Mouse (Mus musculus) midbrain, embryonic 11.5 days (tissue): ENCODE data around the gene Nags. TPM values are rescaled to one million over a fixed set of nuclear protein-coding genes. Genes with fewer than 3 reads are reported as not detected.
A peak's percentile ranks its signal among the peaks of the same experiment; 100 is the strongest.

Source experiments
- ATAC-seq: fragments of 200-750 bp; cut with Nextera tagmentation; 2 replicates; pipeline ENCODE4 v1.8.0; 2017; ENCODE audit warnings: moderate TSS enrichment, moderate library complexity; ENCODE audit not compliant: low FRiP score
- DNase-seq: peaks from one replicate; pipeline ENCODE4 v3.0.0; 2015; ENCODE audit warnings: low spot score; ENCODE audit errors: missing footprints
- H3K27ac ChIP-seq: fragments of 300-500 bp; sonication (generic); 2 replicates; pipeline ENCODE4 v1.5.1; 2014; ENCODE audit warnings: low read depth, low read length
- H3K27me3 ChIP-seq: fragments of 300-500 bp; sonication (generic); 2 replicates; pipeline ENCODE4 v1.6.1; 2014; ENCODE audit warnings: mild to moderate bottlenecking, low read length, moderate library complexity, mixed read lengths; ENCODE audit not compliant: control insufficient read depth, insufficient read depth
- H3K36me3 ChIP-seq: fragments of 300-500 bp; sonication (generic); 2 replicates; pipeline ENCODE4 v1.6.1; 2014; ENCODE audit warnings: mild to moderate bottlenecking, low read length, moderate library complexity, mixed read lengths; ENCODE audit not compliant: control insufficient read depth, insufficient read depth
- H3K4me1 ChIP-seq: fragments of 300-500 bp; sonication (generic); 2 replicates; pipeline ENCODE4 v1.6.1; 2014; ENCODE audit warnings: low read length; ENCODE audit not compliant: control insufficient read depth, insufficient read depth
- H3K4me2 ChIP-seq: fragments of 300-500 bp; sonication (generic); 2 replicates; pipeline ENCODE4 v1.6.1; 2014; ENCODE audit warnings: mild to moderate bottlenecking, moderate library complexity
- H3K4me3 ChIP-seq: fragments of 300-500 bp; sonication (generic); 2 replicates; pipeline ENCODE4 v1.5.1; 2014; ENCODE audit warnings: low read depth, low read length
- H3K9ac ChIP-seq: fragments of 300-500 bp; sonication (generic); 2 replicates; pipeline ENCODE4 v1.6.1; 2014; ENCODE audit warnings: low read length
- H3K9me3 ChIP-seq: fragments of 300-500 bp; sonication (generic); 2 replicates; pipeline ENCODE4 v1.6.1; 2016; ENCODE audit warnings: low read length; ENCODE audit not compliant: control insufficient read depth
- WGBS: fragments of 180-500 bp; shearing (Covaris S2); extraction: QIAGEN DNeasy Blood & Tissue Kit; methylation state at CpG from one replicate; pipeline ENCODE4 v1.1.7; 2014; 5-methylcytosine and 5-hydroxymethylcytosine counted together
- polyA plus RNA-seq: library from polyadenylated mRNA; unstranded; fragments of >200 nt; fragmentation: Nextera tagmentation; extraction: Ambion mirVana; gene quantifications from 2 replicates; pipeline ENCODE4 v1.2.1, GENCODE M21; 2014

Gene Nags
- polyA plus RNA-seq, 1 experiment from 2014 or later: not detected

- Histone ChIP-seq H3K27me3 (no peaks in the 10 kb centered on the region), H3K27ac (no peak overlapping the region), H3K9me3 (no peaks in the 10 kb centered on the region), H3K9ac (no peak overlapping the region), H3K4me3 (no peak overlapping the region), H3K36me3 (no peaks in the 10 kb centered on the region), H3K4me1 (no peaks in the 10 kb centered on the region), H3K4me2 (no peak overlapping the region)
- ATAC-seq: no peak
- no peak for DNase-seq
- WGBS: 81% methylated on average over 8 of the region's 8 CpGs
Measured at GRCm38 (mm10) chr11:102116241-102116640, 29.1 kb upstream of the Nags start.

- ATAC-seq (no peak), DNase-seq (no peak)
- Histone ChIP-seq H3K4me3 (no peak overlapping the region), H3K36me3 (no peaks in the 10 kb centered on the region), H3K27me3 (no peaks in the 10 kb centered on the region), H3K4me1 (no peaks in the 10 kb centered on the region), H3K9me3 (no peaks in the 10 kb centered on the region), H3K9ac (no peak overlapping the region), H3K4me2 (no peak overlapping the region), H3K27ac (no peak overlapping the region)
- WGBS: 80% methylated on average over 6 of the region's 6 CpGs
Measured at GRCm38 (mm10) chr11:102117386-102117785, 27.9 kb upstream of the Nags start.

- no peak for ATAC-seq
- Histone ChIP-seq H3K4me1 (no peaks in the 10 kb centered on the region), H3K36me3 (no peaks in the 10 kb centered on the region), H3K9me3 (no peaks in the 10 kb centered on the region), H3K9ac (no peak overlapping the region), H3K4me3 (no peak overlapping the region), H3K27me3 (no peaks in the 10 kb centered on the region), H3K27ac (no peak overlapping the region), H3K4me2 (no peak overlapping the region)
- WGBS: 25% methylated on average over 4 of the region's 4 CpGs
- no peak for DNase-seq
Measured at GRCm38 (mm10) chr11:102134516-102134915, 10.8 kb upstream of the Nags start.

GRCm38 (mm10) chr11:102137625-102138446, 7.5 kb upstream of the Nags start:
- Histone ChIP-seq H3K27me3 (no peaks in the 10 kb centered on the region), H3K4me1 (no peaks in the 10 kb centered on the region), H3K9me3 (no peaks in the 10 kb centered on the region), H3K9ac (no peak overlapping the region), H3K4me3 (no peak overlapping the region), H3K4me2 (peak overlapping the region; percentile 40), H3K36me3 (no peaks in the 10 kb centered on the region), H3K27ac (no peak overlapping the region)
- peak; percentile 46; the same call in 1 of the 2 replicates for ATAC-seq
- WGBS: 47% methylated on average over 13 of the region's 13 CpGs
- no peak for DNase-seq

GRCm38 (mm10) chr11:102138447-102138740, 6.9 kb upstream of the Nags start:
- H3K27me3 ChIP-seq: peaks cover 2% of the 10 kb centered on the region; the same call in 1 of the 2 replicates
- H3K36me3 ChIP-seq: no peaks in the 10 kb centered on the region
- peak; percentile 95 for DNase-seq
- H3K4me1 ChIP-seq: no peaks in the 10 kb centered on the region
- no peaks in the 10 kb centered on the region for H3K9me3 ChIP-seq
- no peak overlapping the region for H3K9ac ChIP-seq
- H3K4me3 ChIP-seq: no peak overlapping the region
- under 1% methylated on average over 18 of the region's 18 CpGs for WGBS
- ATAC-seq: peak; percentile 55; the same call in 1 of the 2 replicates
- H3K4me2 ChIP-seq: peak overlapping the region; percentile 40
- H3K27ac ChIP-seq: no peak overlapping the region

- Histone ChIP-seq H3K9me3 (no peaks in the 10 kb centered on the region), H3K27ac (no peak overlapping the region), H3K9ac (no peak overlapping the region), H3K4me3 (no peak overlapping the region), H3K36me3 (no peaks in the 10 kb centered on the region), H3K4me2 (no peak overlapping the region), H3K27me3 (peaks cover 16% of the 10 kb centered on the region), H3K4me1 (0 out of 2 replicates have a peak, but pooled peaks cover 2% of the 10 kb centered on the region)
- no peak for ATAC-seq
- 5% methylated on average over 5 of the region's 5 CpGs for WGBS
- peak; percentile 97 for DNase-seq
Measured at GRCm38 (mm10) chr11:102140508-102140907, 4.8 kb upstream of the Nags start.

- Histone ChIP-seq H3K4me3 (no peak overlapping the region), H3K27ac (no peak overlapping the region), H3K9me3 (no peaks in the 10 kb centered on the region), H3K4me2 (no peak overlapping the region), H3K36me3 (no peaks in the 10 kb centered on the region), H3K4me1 (0 out of 2 replicates have a peak, but pooled peaks cover 9% of the 10 kb centered on the region), H3K9ac (no peak overlapping the region), H3K27me3 (peaks cover 34% of the 10 kb centered on the region)
- 73% methylated on average over 7 of the region's 7 CpGs for WGBS
- DNase-seq (no peak), ATAC-seq (no peak)
Measured at GRCm38 (mm10) chr11:102142355-102142754, 3.0 kb upstream of the Nags start.

- DNase-seq (no peak), ATAC-seq (0 out of 2 replicates have a peak, but pooled peaks have one; percentile 9)
- 25% methylated on average over 13 of the region's 13 CpGs for WGBS
- H3K36me3 ChIP-seq: no peaks in the 10 kb centered on the region
- H3K9ac ChIP-seq: no peak overlapping the region
- no peak overlapping the region for H3K27ac ChIP-seq
- peaks cover 51% of the 10 kb centered on the region for H3K27me3 ChIP-seq
- H3K9me3 ChIP-seq: no peaks in the 10 kb centered on the region
- H3K4me2 ChIP-seq: peak overlapping the region; percentile 39; the same call in 1 of the 2 replicates
- peak overlapping the region; percentile 18; the same call in 1 of the 2 replicates for H3K4me3 ChIP-seq
- H3K4me1 ChIP-seq: 0 out of 2 replicates have a peak, but pooled peaks cover 9% of the 10 kb centered on the region
Measured at GRCm38 (mm10) chr11:102144957-102145470, 299 bp upstream of the Nags start.

GRCm38 (mm10) chr11:102146005-102146404, 692 bp downstream of the Nags start:
- Histone ChIP-seq H3K4me3 (peak overlapping the region; percentile 18), H3K9ac (no peak overlapping the region), H3K4me1 (0 out of 2 replicates have a peak, but pooled peaks cover 9% of the 10 kb centered on the region), H3K36me3 (no peaks in the 10 kb centered on the region), H3K27ac (no peak overlapping the region), H3K9me3 (no peaks in the 10 kb centered on the region), H3K27me3 (peaks cover 51% of the 10 kb centered on the region), H3K4me2 (no peak overlapping the region)
- WGBS: 4% methylated on average over 16 of the region's 16 CpGs
- ATAC-seq (no peak), DNase-seq (peak; percentile 94)
